In the genomic region with DNA sequence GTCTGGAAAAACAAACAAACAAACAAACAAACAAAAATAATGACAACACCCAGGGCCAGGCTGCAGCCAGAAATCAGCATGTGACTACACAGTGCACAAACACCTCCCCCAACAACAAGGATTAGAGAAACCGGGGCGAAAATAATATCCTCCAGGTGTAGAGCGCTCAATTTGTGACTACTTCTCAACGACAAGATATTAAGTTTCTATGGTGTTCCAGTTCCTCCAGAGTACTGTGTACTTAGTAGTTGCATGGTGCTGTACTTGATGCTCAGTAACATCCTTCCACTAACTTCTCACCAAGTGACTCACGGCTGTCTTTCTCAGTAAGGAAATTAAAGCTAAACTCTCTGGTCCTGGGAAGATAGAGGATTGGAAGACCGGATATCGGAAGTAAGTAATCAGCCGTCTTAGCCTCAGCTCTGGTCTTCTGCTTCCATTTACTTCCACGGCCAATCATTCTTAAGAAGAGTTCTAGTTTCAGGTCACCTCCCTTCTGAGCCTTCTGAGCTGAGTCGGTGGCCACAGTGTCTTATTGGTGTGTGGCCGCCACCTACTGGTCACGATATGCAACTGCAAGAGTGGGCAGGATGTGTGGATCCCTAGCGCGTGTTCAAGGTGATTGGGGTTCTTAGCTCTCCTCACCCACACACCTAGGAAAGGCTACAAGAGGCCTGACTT, we compare ENCODE assay signal across 8 mouse cellular contexts. TPM values are rescaled to one million over a fixed set of nuclear protein-coding genes. Genes with fewer than 3 reads are reported as not detected.
DNase-seq lines count a peak whose midpoint lies in the region; ATAC-seq lines count a peak whose summit lies in the region.

No protein-coding gene starts in this region.

- ATAC-seq in intestine, embryonic 16.5 days, result peak; percentile 90
- peak; percentile 85 for ATAC-seq in midbrain, embryonic 11.5 days (ENCODE audit: low FRiP score)

- no peaks in the 10 kb centered on the region for H3K9me3 ChIP-seq in intestine, embryonic 16.5 days (ENCODE audit: control insufficient read depth, low read length)
- H3K9me3 ChIP-seq in midbrain, embryonic 11.5 days (ENCODE audit: control insufficient read depth, low read length), result no peaks in the 10 kb centered on the region

- intact Hi-C loops in left cerebral cortex, postnatal 36 days (cut with DNase I), result loop anchor here (1.0 to 5.0 kb wide), 2 partner anchors 61 to 152 kb away; partner anchors contain the start of gene Abcc4

- no peaks in the 10 kb centered on the region for H3K27me3 ChIP-seq in intestine, embryonic 16.5 days (replicated peaks; ENCODE audit: control insufficient read depth, insufficient read depth, low read length)
- 0 out of 2 replicates have a peak, but pooled peaks cover 2% of the 10 kb centered on the region for H3K27me3 ChIP-seq in midbrain, embryonic 11.5 days (ENCODE audit: control insufficient read depth, insufficient read depth, low read length)

- DNase-seq in adrenal gland, adult 8-10 months, result peak; percentile 58
- DNase-seq in embryo, embryonic 9.5 days (ENCODE audit: extremely low spot score), result peak; percentile 73
- DNase-seq in gastrocnemius, postnatal 4 days (ENCODE audit: low spot score in 2 of 2), result peak; percentile 52 to 68
- peak; percentile 71 to 79 for DNase-seq in left cerebral cortex, postnatal 36 days (ENCODE audit: low spot score in 2 of 2)
- peak; percentile 93 for DNase-seq in midbrain, embryonic 11.5 days (ENCODE audit: low spot score, missing footprints)
- DNase-seq in right cerebral cortex, postnatal 4 days, result peak; percentile 71
- DNase-seq in yolk sac, embryonic 10.5 days (ENCODE audit: low spot score), result peak; percentile 80

- no peak overlapping the region for H3K4me3 ChIP-seq in intestine, embryonic 16.5 days (ENCODE audit: low read length)
- H3K4me3 ChIP-seq in midbrain, embryonic 11.5 days (ENCODE audit: low read depth, low read length), result no peak overlapping the region

- no peak overlapping the region for H3K27ac ChIP-seq in intestine, embryonic 16.5 days (ENCODE audit: low read length)
- no peak overlapping the region for H3K27ac ChIP-seq in midbrain, embryonic 11.5 days (ENCODE audit: low read depth, low read length)

- no peak overlapping the region for H3K4me2 ChIP-seq in intestine, embryonic 16.5 days (ENCODE audit: low read depth, low read length)
- no peak overlapping the region for H3K4me2 ChIP-seq in midbrain, embryonic 11.5 days

- no peaks in the 10 kb centered on the region for H3K4me1 ChIP-seq in intestine, embryonic 16.5 days (ENCODE audit: control insufficient read depth, insufficient read depth, low read length)
- no peaks in the 10 kb centered on the region for H3K4me1 ChIP-seq in midbrain, embryonic 11.5 days (ENCODE audit: control insufficient read depth, insufficient read depth, low read length)

- WGBS in intestine, embryonic 16.5 days, result 35% methylated on average over 14 of the region's 14 CpGs
- 36% methylated on average over 14 of the region's 14 CpGs for WGBS in midbrain, embryonic 11.5 days

- H3K36me3 ChIP-seq in intestine, embryonic 16.5 days (ENCODE audit: control insufficient read depth, insufficient read depth, low read length), result no peaks in the 10 kb centered on the region
- no peaks in the 10 kb centered on the region for H3K36me3 ChIP-seq in midbrain, embryonic 11.5 days (ENCODE audit: control insufficient read depth, insufficient read depth, low read length)

- no peak overlapping the region for H3K9ac ChIP-seq in intestine, embryonic 16.5 days (ENCODE audit: low read depth, low read length)
- H3K9ac ChIP-seq in midbrain, embryonic 11.5 days (ENCODE audit: low read length), result no peak overlapping the region

RNA-seq across cellular contexts. Expression of gene Cldn10, which starts 19.9 kb away (rescaled TPM):
- 1 to 10 TPM in 1 of 4 experiments, under 1 TPM in 3; 0.67 to 2.2 (median 0.89) TPM for total RNA-seq in adrenal gland, adult 8-10 months (2022)
- total RNA-seq in gastrocnemius, postnatal 4 days (2021), result under 1 TPM in 1 of 2 experiments, not detected in 1; 0.25 TPM
- 21.1 and 23.1 TPM in 2 replicates for polyA plus RNA-seq in intestine, embryonic 16.5 days (2015; fragmentation: Nextera tagmentation; extraction: Ambion mirVana)
- 10 to 100 TPM; 24.6 to 28.3 TPM for total RNA-seq in left cerebral cortex, postnatal 36 days (2021)
- polyA plus RNA-seq in midbrain, embryonic 11.5 days (2014; fragmentation: Nextera tagmentation; extraction: Ambion mirVana), result 0.66 and 0.86 TPM in 2 replicates

Comparison
In these comparisons a context has a peak if more than half of its experiments do, and no peak if none do; other contexts are left out.
1. RNA of gene Cldn10, which starts 19.9 kb away (total RNA-seq): 24.6 to 28.3 TPM in left cerebral cortex, postnatal 36 days; 0.67 to 2.2 TPM in adrenal gland, adult 8-10 months and 0.25 TPM in gastrocnemius, postnatal 4 days; every median in the first group is over 4 times any median in the second.
2. Peak in every context shown above with its lines, with median percentiles within 50 percentile points of each other: DNase-seq.